Mouse (Mus musculus): Measurements from ENCODE around the gene Rab19. TPM values are rescaled to one million over a fixed set of nuclear protein-coding genes. Genes with fewer than 3 reads are reported as not detected.
"Not testable (repeated sequence)": the region's sequence is repeated elsewhere in the genome, so short reads cannot be mapped to it uniquely, and the experiment has no call there.

Rab19 gene
- 1.4 TPM in 1 of 2 replicates, not detected in the other for total RNA-seq (2014; fragmentation: Nextera tagmentation)
- 0.26 TPM in 1 of 2 replicates, not detected in the other for total RNA-seq (2017)

- 0 out of 2 replicates have a peak, but pooled peaks have one; percentile 20 for ATAC-seq (replicated peaks; ENCODE audit: poor library complexity, severe bottlenecking)
Observed at GRCm38 (mm10) chr6:39381125-39381880, at the start of gene Rab19. Rab19 (plus strand) TSS chr6:39381175.

DNA sequence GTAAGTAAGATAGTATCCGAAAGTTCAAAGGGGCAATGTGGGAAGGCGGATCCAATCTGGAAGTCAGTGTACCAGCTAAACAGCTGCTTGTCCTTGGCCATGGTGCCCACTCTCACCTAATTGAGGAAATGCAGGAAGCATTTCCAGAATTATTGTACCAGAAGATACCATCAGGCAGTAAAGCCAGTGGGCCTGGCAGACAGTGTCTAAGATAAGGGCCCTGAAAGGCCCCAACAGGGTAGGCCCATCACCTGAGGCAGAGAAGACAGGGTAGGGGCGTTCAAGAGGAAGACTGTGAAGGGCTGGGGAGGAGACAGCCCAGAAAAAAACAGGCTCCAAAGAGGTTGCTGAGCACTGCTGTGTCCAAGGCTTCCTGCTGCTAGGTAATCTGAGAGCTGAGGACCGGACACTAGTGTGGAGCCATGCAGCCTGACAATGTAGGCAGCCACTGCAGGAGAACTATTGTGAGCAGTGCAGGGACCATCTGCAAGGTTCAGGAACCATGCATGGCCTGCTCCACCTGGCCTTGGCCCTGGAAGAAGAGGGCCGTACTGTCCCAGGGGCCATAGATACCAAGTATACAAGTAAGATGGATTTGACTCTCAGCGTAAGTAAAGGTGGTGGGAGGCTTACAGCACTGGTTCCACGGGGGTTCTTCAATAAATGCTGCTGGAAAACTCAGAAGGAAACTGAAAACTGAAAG, 48.8 kb upstream of the Rab19 start:
- ATAC-seq (replicated peaks; ENCODE audit: poor library complexity, severe bottlenecking): no peak

GRCm38 (mm10) chr6:39334224-39334623, 46.8 kb upstream of the Rab19 start:
- peak; percentile 89 for ATAC-seq (replicated peaks; ENCODE audit: poor library complexity, severe bottlenecking)

- ATAC-seq (replicated peaks; ENCODE audit: poor library complexity, severe bottlenecking): no peak
Observed at GRCm38 (mm10) chr6:39334873-39335272, 46.1 kb upstream of the Rab19 start.

- no peak for ATAC-seq (replicated peaks; ENCODE audit: poor library complexity, severe bottlenecking)
Observed at GRCm38 (mm10) chr6:39338359-39338758, 42.6 kb upstream of the Rab19 start.

DNA sequence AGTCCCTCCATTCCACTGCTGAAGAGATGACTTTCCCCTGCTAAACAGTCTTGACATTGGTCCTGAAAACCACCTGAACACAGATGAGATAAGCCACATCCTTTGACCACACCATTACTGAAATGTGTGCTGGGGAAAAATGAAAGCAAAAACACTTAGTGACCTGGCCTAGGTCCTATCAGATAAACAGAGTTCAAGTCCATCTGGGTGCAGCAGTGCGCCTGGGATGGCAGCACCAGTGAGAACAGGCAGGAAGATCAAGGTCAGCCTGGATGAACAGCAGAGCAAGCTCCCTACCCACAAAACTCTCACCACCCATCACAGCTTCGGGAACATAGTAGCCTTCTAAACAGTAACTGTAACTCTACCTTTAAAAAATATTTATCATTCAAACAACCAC, 39.2 kb upstream of the Rab19 start:
- ATAC-seq (replicated peaks; ENCODE audit: poor library complexity, severe bottlenecking): no peak

GRCm38 (mm10) chr6:39344020-39344419, 37.0 kb upstream of the Rab19 start:
- ATAC-seq (replicated peaks; ENCODE audit: poor library complexity, severe bottlenecking): peak; percentile 95

DNA sequence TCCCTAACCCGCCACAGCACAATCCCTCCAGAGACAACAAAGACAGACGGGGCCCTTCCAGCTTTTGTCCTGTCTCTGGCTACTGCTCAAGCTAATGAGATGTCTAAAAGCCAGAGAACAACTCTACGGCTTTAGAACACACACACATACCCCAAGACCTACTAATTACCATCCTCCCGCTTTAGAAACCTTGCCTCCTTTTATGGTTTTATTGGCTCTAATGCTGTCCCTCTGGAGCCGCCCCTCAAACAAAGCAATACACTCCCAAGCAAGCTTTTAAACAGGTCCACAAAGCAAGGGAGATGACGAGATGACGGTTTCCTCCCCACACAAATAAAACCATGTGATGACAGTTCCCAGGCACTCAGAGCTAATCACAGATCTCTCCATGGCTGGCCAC, 35.5 kb upstream of the Rab19 start:
- ATAC-seq (replicated peaks; ENCODE audit: poor library complexity, severe bottlenecking): no peak

DNA sequence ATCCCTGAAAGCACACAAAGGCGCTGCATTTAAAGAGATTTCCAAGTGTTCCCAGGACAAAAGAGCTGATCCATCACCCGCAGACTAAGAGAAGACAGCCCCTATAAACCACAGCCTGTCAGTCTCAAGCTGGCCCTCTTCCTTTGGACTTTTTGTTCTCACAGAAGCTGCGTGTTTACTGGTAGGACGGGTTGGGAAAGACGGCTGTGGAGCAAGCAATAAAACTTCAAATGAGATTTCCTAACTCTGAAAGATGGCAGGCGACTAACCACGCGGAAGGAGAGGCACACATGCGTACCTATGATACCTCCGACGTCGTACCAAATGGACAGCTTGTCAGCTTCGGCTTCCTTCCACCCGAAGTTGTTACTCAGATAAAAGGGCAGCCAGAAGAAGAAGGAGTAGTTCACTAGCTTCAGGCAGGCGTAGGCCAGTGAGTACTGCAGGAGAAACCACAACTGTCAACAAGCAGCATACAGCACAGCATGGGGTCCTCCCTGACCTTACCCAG, 33.9 kb upstream of the Rab19 start:
- ATAC-seq (replicated peaks; ENCODE audit: poor library complexity, severe bottlenecking): no peak

DNA sequence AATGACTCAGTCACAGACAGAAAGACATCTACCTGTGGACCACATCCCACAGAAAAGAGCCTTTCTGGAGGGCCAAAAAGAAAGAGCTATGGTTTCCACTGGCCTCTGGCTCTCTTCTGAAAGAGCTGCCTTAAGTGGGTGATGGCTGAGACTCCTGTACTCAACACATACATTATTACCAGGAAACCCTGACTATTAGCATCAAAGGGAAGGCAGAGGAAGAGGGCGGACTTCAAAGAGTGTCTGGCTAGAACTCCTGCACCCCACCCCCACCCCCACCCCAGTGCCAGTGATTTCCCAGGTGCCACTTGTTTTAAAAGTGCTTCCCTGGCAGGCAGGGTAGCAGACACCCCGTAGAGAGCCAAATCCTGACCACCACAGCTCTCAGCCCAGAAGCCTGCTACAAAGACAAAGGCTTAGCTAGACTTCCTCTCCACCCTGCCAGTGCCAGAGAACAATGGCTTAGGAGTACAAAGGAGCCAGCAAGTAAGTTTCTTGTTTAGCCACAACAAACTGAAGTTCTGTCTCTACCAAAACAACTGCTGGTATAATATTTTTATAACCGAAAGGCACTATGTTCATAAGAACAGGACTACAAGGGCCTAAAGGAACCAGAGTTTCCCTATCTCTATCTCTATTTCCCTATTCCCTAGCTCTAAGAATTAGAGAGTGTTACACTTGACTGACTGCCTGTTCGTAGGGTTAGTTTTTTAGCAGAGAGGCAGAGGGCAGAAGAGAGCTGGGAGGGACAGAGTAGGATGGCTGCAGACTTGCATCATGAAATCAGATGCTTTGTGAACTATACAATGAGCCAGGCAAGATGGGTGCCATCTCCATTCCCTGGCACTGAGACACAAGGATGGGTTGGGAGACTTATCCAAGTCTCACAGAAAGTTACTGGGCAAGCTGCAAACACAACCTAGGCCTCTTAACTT, 32.8 kb upstream of the Rab19 start:
- no peak for ATAC-seq (replicated peaks; ENCODE audit: poor library complexity, severe bottlenecking)

- ATAC-seq (replicated peaks; ENCODE audit: poor library complexity, severe bottlenecking): no peak
Observed at GRCm38 (mm10) chr6:39348946-39349345, 32.0 kb upstream of the Rab19 start.

- not testable (repeated sequence) for ATAC-seq (replicated peaks; ENCODE audit: poor library complexity, severe bottlenecking)
Observed at GRCm38 (mm10) chr6:39359207-39359606, 21.8 kb upstream of the Rab19 start.

DNA sequence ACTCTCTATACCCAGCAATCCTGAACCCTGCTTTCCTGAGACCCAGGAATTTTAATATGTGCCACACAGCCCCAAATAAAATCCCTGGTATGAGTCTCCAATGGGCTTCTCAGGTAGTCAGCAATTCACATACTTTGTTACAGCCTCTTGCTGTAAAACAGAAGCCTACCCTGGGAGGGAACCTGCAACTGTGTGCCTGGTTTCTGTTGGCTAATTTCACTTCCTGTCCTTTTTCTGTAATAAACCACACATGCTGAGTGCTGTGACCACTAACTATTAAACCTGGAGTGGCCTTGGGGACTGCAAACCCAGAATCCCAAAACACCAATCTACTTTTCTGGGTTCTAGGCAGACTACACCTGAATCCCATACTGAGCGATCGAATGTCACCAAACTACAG, 18.3 kb upstream of the Rab19 start:
- ATAC-seq (replicated peaks; ENCODE audit: poor library complexity, severe bottlenecking): peak; percentile 98

DNA sequence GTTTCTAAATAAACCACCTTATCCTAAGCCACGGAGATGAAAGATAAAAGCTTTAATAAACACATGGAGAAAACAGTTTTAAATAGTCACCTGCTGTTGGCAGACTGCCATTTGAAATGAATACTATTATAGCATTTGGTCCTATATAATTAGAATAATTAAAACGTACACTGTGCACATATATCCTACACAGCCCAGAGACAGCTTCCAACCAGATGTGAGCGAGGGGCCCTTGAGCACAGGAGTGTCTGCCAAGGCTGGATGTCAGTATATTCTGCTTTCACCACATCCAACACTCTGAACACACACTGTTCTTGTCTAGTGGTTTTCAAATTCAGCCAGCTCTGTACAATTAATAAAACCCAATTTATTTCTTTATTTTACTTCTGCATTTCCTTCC, 11.3 kb upstream of the Rab19 start:
- no peak for ATAC-seq (replicated peaks; ENCODE audit: poor library complexity, severe bottlenecking)

DNA sequence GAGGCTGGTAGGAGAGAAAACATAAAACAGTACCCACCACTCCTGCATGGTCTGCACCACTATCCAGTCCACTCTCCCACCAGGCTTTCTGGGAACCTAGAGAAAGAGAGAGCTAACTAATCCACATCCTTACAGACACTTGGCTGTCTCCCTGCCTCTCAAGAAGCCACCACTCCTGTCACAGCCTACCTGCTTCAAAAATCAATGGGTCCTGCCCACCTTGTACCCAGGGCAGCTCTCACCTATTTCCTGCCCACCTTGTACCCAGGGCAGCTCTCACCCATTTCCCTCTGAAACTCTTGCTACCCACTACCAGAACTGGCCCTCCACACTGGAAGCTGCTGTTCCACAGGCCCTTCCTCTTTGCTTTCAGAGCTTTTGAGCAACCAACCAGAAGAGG, 8.9 kb upstream of the Rab19 start:
- ATAC-seq (replicated peaks; ENCODE audit: poor library complexity, severe bottlenecking): 0 out of 2 replicates have a peak, but pooled peaks have one; percentile 14

DNA sequence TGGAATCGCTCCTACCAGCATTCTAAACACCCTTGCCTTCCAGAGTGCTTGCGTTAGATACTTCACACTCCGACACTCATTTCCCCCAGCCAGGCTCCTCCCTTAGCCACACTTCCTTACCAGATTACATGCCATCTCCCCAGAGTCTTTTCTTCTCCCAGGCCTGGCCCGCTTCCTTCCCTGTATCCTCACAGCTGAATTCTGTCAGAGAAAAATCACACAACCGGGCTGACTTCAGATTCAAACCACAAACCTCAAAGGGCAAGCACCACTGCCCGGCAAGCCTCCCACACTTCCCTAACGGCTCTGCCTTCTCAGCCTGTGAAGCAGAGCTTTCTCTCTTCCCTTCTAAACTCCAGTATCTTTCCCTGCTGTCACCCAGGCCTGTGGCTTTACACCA, 8.2 kb upstream of the Rab19 start:
- peak; percentile 93 for ATAC-seq (replicated peaks; ENCODE audit: poor library complexity, severe bottlenecking)

DNA sequence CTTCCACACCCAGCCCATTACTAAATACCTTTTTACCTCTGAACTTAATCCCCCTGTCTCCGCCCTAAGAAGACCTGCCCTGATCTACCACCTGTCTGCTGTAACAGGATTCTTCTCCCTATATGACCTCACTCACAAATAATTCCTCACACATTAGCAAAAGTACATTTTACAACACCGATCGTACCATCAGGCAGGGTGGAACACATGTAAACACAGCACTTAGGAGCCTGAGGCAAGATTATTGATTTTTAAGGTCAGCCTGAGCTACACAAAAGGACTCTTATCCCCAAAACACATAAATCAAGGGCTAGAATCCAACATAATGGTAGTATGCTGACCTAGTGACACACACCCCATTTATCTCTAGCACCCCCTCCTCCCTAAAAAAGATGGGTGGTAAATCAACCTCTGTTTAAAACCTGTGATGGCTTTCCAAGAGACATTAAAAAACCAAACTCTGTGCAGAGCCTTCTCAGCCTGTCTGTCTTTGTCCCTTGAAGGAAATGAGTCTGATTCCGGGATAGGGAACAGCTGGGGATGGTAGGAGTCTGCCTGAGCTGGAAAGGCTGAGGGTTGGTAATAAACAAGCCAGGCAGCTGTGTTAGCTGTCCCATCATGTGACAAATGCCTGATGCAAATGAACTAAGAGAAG, 7.5 kb upstream of the Rab19 start:
- no peak for ATAC-seq (replicated peaks; ENCODE audit: poor library complexity, severe bottlenecking)

GRCm38 (mm10) chr6:39376775-39377174, 4.2 kb upstream of the Rab19 start:
- ATAC-seq (replicated peaks; ENCODE audit: poor library complexity, severe bottlenecking): no peak

GRCm38 (mm10) chr6:39377311-39377827, 3.6 kb upstream of the Rab19 start, which contains the start of gene Slc37a3:
Slc37a3 (minus strand) TSS chr6:39377675.
- ATAC-seq (replicated peaks; ENCODE audit: poor library complexity, severe bottlenecking): no peak
